Mouse (Mus musculus) hindbrain, embryonic 16.5 days (tissue): ENCODE results near the gene Sowahc. TPM values are rescaled to one million over a fixed set of nuclear protein-coding genes. Genes with fewer than 3 reads are reported as not detected.

Source experiments
- ATAC-seq: fragments of 200-750 bp; cut with Nextera tagmentation; 2 replicates; pipeline ENCODE4 v1.8.0; 2017; ENCODE audit warnings: moderate TSS enrichment, moderate library complexity
- H3K27ac ChIP-seq: fragments of 300-500 bp; sonication (generic); 2 replicates; pipeline ENCODE4 v1.5.1; 2014; ENCODE audit warnings: low read depth, mild to moderate bottlenecking, control low read depth, low read length, moderate library complexity
- H3K27me3 ChIP-seq: fragments of 300-500 bp; sonication (generic); replicated peaks from 2 replicates; pipeline ENCODE4 v1.6.1; 2014; ENCODE audit warnings: low read length; ENCODE audit not compliant: control insufficient read depth, insufficient read depth
- H3K36me3 ChIP-seq: fragments of 300-500 bp; sonication (generic); 2 replicates; pipeline ENCODE4 v1.6.1; 2014; ENCODE audit warnings: mild to moderate bottlenecking, low read length, moderate library complexity, mixed read lengths; ENCODE audit not compliant: control insufficient read depth, insufficient read depth
- H3K4me1 ChIP-seq: fragments of 300-500 bp; sonication (generic); 2 replicates; pipeline ENCODE4 v1.6.1; 2014; ENCODE audit warnings: low read depth, low read length; ENCODE audit not compliant: control insufficient read depth, insufficient read depth
- H3K4me2 ChIP-seq: fragments of 300-500 bp; sonication (generic); 2 replicates; pipeline ENCODE4 v1.6.1; 2014; ENCODE audit warnings: mild to moderate bottlenecking, low read length, control low read depth, moderate library complexity
- H3K4me3 ChIP-seq: fragments of 300-500 bp; sonication (generic); 2 replicates; pipeline ENCODE4 v1.5.1; 2014; ENCODE audit warnings: mild to moderate bottlenecking, low read length, control low read depth, moderate library complexity
- H3K9ac ChIP-seq: fragments of 300-500 bp; sonication (generic); 2 replicates; pipeline ENCODE4 v1.6.1; 2014; ENCODE audit warnings: low read depth, mild to moderate bottlenecking, control low read depth, low read length, moderate library complexity
- H3K9me3 ChIP-seq: fragments of 300-500 bp; sonication (generic); 2 replicates; pipeline ENCODE4 v1.6.1; 2014; ENCODE audit warnings: mild to moderate bottlenecking, low read length, moderate library complexity; ENCODE audit not compliant: control insufficient read depth
- WGBS: fragments of 180-500 bp; shearing (Covaris S2); extraction: QIAGEN DNeasy Blood & Tissue Kit; methylation state at CpG from one replicate; pipeline ENCODE4 v1.1.7; 2014; 5-methylcytosine and 5-hydroxymethylcytosine counted together
- polyA plus RNA-seq: library from polyadenylated mRNA; unstranded; fragments of >200 nt; fragmentation: Nextera tagmentation; extraction: Ambion mirVana; gene quantifications from 2 replicates; pipeline ENCODE4 v1.2.1, GENCODE M21; 2015

The Sowahc gene
- polyA plus RNA-seq, 1 experiment from 2014 or later, result 20.1 TPM

DNA sequence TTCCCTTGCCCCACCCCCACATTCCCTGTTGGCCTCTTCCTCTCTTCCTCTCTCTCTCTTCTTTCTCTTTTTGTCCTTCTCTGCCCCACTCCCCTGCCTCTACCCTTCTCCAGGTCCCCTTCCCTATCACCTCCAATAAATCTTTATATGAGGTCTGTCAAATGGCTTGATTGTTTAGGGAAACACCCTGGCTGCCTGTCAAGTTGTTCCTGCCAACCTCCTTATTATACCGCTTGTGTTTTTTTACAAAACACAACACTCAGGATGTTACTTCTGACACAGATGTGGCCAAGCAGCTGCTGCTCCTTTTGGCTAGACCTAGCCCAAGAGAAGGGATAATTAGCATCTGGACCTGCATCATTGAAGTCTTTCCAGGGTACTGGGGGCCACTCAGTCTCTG, 40.3 kb downstream of the Sowahc start:
- no peak for ATAC-seq
- Histone ChIP-seq H3K4me3 (no peak overlapping the region), H3K9me3 (no peaks in the 10 kb centered on the region), H3K4me2 (no peak overlapping the region), H3K9ac (no peak overlapping the region), H3K27me3 (no peaks in the 10 kb centered on the region), H3K4me1 (no peaks in the 10 kb centered on the region), H3K27ac (no peak overlapping the region), H3K36me3 (no peaks in the 10 kb centered on the region)
- 75% methylated on average over 1 of the region's 1 CpGs for WGBS

DNA sequence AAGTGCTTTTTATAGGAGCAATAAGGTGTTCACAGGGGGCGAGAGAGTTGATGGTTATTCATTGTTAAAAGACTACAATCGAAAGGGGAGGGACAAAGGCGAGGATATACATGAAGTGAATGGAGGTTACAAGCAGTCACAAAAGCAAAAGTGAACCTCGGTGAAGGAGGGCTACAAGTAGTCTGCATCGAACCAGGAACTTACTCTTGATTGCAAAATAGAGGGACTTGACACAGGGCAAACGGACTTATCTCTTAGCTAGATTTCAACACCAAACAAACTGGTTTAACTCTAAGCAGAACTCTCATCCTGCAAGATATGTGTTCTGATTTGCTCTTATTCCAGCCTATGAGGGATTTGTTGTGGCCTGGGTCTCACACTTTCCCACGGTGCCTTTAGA, 41.2 kb downstream of the Sowahc start:
- H3K4me2 ChIP-seq, result no peak overlapping the region
- 62% methylated on average over 7 of the region's 7 CpGs for WGBS
- H3K27ac ChIP-seq, result no peak overlapping the region
- H3K27me3 ChIP-seq, result no peaks in the 10 kb centered on the region
- no peaks in the 10 kb centered on the region for H3K4me1 ChIP-seq
- H3K4me3 ChIP-seq, result no peak overlapping the region
- ATAC-seq, result no peak
- H3K9ac ChIP-seq, result no peak overlapping the region
- no peaks in the 10 kb centered on the region for H3K36me3 ChIP-seq
- H3K9me3 ChIP-seq, result no peaks in the 10 kb centered on the region

DNA sequence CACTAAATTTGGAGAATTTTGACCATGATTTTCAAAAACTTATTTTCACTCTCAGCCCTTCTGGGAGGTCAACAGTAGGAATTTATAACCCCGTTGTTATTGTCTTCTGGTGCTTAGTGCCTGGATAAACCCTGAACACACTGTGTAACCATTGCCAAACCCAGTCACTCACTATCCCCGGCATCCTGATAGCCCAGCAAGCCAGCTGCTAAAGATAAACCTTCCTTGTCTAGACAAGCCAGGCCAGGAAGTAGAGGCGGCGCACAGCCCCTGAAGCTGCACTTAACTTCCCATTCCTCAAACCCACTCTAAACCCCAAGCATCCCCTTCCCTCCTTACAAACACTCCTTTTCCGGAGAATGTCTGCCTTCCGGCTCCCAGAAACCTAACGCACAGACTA, 43.3 kb downstream of the Sowahc start:
- 78% methylated on average over 7 of the region's 7 CpGs for WGBS
- no peaks in the 10 kb centered on the region for H3K36me3 ChIP-seq
- no peak overlapping the region for H3K4me3 ChIP-seq
- H3K9me3 ChIP-seq, result no peaks in the 10 kb centered on the region
- H3K4me2 ChIP-seq, result no peak overlapping the region
- ATAC-seq, result no peak
- H3K9ac ChIP-seq, result no peak overlapping the region
- no peaks in the 10 kb centered on the region for H3K4me1 ChIP-seq
- no peak overlapping the region for H3K27ac ChIP-seq
- H3K27me3 ChIP-seq, result no peaks in the 10 kb centered on the region

DNA sequence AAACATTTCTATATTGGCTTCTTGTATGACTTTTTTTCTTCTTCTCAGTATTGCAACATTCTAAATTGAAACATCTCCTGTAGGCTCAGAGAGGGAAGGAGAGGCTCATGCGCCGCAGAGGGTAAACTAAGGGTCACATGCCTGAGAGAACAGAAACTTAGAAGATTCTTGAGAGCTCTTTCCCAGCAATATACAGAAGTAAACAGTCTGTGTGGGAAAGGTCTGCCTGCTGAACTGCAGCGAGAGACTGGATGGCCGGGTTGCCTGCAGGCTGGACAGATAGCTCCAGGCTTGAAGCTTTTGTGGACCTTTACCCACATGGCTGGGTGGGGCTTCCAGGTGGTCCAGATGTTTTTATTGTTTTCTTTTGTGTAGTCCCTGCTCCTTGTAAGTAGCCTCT, 43.9 kb downstream of the Sowahc start:
- 70% methylated on average over 4 of the region's 4 CpGs for WGBS
- Histone ChIP-seq H3K27me3 (no peaks in the 10 kb centered on the region), H3K27ac (no peak overlapping the region), H3K9me3 (no peaks in the 10 kb centered on the region), H3K36me3 (no peaks in the 10 kb centered on the region), H3K4me3 (no peak overlapping the region), H3K9ac (no peak overlapping the region), H3K4me2 (no peak overlapping the region), H3K4me1 (no peaks in the 10 kb centered on the region)
- no peak for ATAC-seq

GRCm38 (mm10) chr10:59266097-59266496, 44.3 kb downstream of the Sowahc start:
- ATAC-seq, result no peak

DNA sequence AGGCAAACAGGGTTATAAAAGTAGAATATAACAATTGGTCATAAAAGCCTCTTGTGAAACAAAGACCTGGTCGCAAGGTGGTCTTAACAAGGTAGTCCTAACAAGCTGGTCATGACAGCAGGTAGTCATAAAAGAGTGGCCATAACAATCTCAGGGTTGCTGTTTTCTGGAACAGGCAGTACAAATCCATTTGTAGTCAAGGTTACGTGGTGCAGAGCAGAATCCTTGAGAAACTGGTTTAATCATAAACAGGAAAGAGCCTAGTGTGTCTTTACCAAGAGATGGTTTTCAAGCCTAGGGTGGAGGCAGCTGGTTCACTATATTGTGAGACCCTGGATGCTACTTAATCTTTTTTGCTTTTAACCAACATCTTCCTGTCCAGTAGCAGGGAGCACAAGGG, 45.5 kb downstream of the Sowahc start:
- Histone ChIP-seq H3K27ac (no peak overlapping the region), H3K27me3 (no peaks in the 10 kb centered on the region), H3K9ac (no peak overlapping the region), H3K9me3 (no peaks in the 10 kb centered on the region), H3K4me2 (no peak overlapping the region), H3K4me3 (no peak overlapping the region), H3K36me3 (no peaks in the 10 kb centered on the region), H3K4me1 (no peaks in the 10 kb centered on the region)
- WGBS, result 95% methylated on average over 2 of the region's 2 CpGs
- ATAC-seq, result no peak

More at GRCm38 (mm10) chr10:59266097-59266496, 44.3 kb downstream of the Sowahc start:
- Histone ChIP-seq H3K4me2 (no peak overlapping the region), H3K27me3 (no peaks in the 10 kb centered on the region), H3K36me3 (no peaks in the 10 kb centered on the region), H3K9ac (no peak overlapping the region), H3K4me1 (no peaks in the 10 kb centered on the region), H3K4me3 (no peak overlapping the region), H3K27ac (no peak overlapping the region), H3K9me3 (no peaks in the 10 kb centered on the region)
- WGBS, result 89% methylated on average over 1 of the region's 1 CpGs

DNA sequence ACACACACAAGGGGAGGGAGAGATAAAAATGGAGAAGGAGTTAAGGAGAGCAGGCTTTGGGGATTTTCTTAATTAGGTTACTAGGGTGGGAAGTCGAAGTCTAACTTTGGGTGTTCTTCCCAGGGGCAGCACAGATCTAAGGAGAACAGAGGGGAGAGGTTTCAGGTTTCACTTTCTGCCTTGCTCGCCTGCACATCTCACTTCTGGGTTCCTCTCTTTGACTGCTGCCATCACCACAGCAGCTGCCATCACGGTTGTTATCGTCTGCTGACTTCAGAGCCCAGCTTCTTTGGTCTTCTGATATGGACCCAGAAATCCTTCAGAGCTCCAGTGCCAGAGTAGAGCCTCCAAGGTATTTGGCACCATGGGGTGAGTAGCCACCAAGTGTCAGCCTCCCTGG, 46.4 kb downstream of the Sowahc start:
- Histone ChIP-seq H3K27me3 (no peaks in the 10 kb centered on the region), H3K4me3 (no peak overlapping the region), H3K36me3 (no peaks in the 10 kb centered on the region), H3K9ac (no peak overlapping the region), H3K27ac (no peak overlapping the region), H3K4me1 (no peaks in the 10 kb centered on the region), H3K4me2 (no peak overlapping the region), H3K9me3 (no peaks in the 10 kb centered on the region)
- 58% methylated on average over 4 of the region's 4 CpGs for WGBS
- no peak for ATAC-seq

DNA sequence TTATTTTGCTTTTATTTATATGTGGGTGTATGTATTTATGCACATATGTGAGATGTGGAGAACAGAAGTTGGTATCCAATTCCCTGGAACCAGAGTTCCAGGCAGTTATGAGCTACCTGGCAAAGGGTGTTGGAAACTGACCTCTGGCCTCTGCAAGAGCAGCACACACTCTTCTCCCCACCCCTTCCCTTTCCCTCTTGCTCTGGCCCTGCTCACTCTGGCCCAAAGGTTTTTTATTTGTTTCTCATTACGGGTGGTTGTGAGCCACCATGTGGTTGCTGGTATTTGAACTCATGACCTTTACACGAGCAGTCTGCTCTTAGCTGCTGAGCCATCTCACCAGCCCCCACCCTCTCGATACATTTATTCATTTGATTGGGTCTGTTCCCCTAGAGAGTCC, 47.0 kb downstream of the Sowahc start:
- H3K27me3 ChIP-seq, result no peaks in the 10 kb centered on the region
- H3K4me3 ChIP-seq, result no peak overlapping the region
- no peak for ATAC-seq
- H3K9me3 ChIP-seq, result no peaks in the 10 kb centered on the region
- no peaks in the 10 kb centered on the region for H3K4me1 ChIP-seq
- no peak overlapping the region for H3K27ac ChIP-seq
- H3K36me3 ChIP-seq, result no peaks in the 10 kb centered on the region
- WGBS, result 50% methylated on average over 3 of the region's 3 CpGs
- no peak overlapping the region for H3K4me2 ChIP-seq
- H3K9ac ChIP-seq, result no peak overlapping the region

- Histone ChIP-seq H3K4me1 (no peaks in the 10 kb centered on the region), H3K4me2 (no peak overlapping the region), H3K27ac (no peak overlapping the region), H3K27me3 (no peaks in the 10 kb centered on the region), H3K9me3 (no peaks in the 10 kb centered on the region), H3K4me3 (no peak overlapping the region), H3K36me3 (no peaks in the 10 kb centered on the region), H3K9ac (no peak overlapping the region)
- 87% methylated on average over 5 of the region's 5 CpGs for WGBS
- no peak for ATAC-seq
Observed at GRCm38 (mm10) chr10:59275745-59276144, 54.0 kb downstream of the Sowahc start.
